Mouse (Mus musculus): ENCODE data around the gene Rubcn. TPM values are rescaled to one million over a fixed set of nuclear protein-coding genes. Genes with fewer than 3 reads are reported as not detected.

Gene Rubcn
- polyA plus RNA-seq, 1 experiment from 2014 or later, result 12.0 TPM

GRCm38 (mm10) chr16:32796676-32797425 lies 80.7 kb downstream of the Rubcn start:
- no peak for TF ChIP-seq CTCF (IDR thresholded peaks at IDR 0.05; ENCODE audit: low read depth)
- Histone ChIP-seq H3K4me2 (ENCODE audit: low read length) (no peak overlapping the region), H3K27me3 (ENCODE audit: insufficient read depth, low read length) (no peaks in the 10 kb centered on the region), H3K9ac (ENCODE audit: low read depth, low read length) (no peak overlapping the region), H3K9me3 (replicated peaks; ENCODE audit: low read length) (no peaks in the 10 kb centered on the region), H3K36me3 (ENCODE audit: insufficient read depth, low read length) (no peaks in the 10 kb centered on the region), H3K27ac (peak overlapping the region; percentile 19; the same call in 1 of the 2 replicates), H3K4me3 (replicated peaks; ENCODE audit: low read depth, low read length) (no peak overlapping the region), H3K4me1 (replicated peaks; ENCODE audit: insufficient read depth, low read length) (no peaks in the 10 kb centered on the region)
- ATAC-seq (replicated peaks; ENCODE audit: low FRiP score, low read depth), result no peak
- no peak for DNase-seq (ENCODE audit: low spot score)
- WGBS, result 50% methylated on average over 14 of the region's 14 CpGs

DNA sequence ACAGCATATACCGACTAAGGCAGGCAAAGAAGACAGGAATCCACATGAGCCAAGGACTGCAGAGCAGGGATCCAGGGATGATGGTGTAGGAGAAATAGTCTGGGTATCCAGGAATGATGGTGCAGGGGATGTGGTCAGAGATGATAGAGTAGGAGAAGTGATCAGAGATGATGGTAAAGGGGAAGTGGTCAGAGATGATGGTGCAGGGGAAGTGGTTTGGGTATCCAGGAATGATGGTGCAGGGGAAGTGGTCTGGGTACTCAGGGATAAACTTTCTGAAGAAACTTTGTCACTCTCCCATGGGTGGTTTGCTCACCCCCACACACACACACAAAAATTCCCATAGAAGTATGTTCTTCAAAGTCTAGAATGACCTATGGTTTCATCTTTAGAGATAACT lies 82.4 kb downstream of the Rubcn start:
- no peak overlapping the region for H3K4me2 ChIP-seq (ENCODE audit: low read length)
- ATAC-seq (replicated peaks; ENCODE audit: low FRiP score, low read depth) (no peak), DNase-seq (ENCODE audit: low spot score) (no peak)
- no peaks in the 10 kb centered on the region for H3K36me3 ChIP-seq (ENCODE audit: insufficient read depth, low read length)
- H3K27me3 ChIP-seq (ENCODE audit: insufficient read depth, low read length), result no peaks in the 10 kb centered on the region
- 82% methylated on average over 1 of the region's 1 CpGs for WGBS
- H3K4me3 ChIP-seq (replicated peaks; ENCODE audit: low read depth, low read length), result no peak overlapping the region
- H3K4me1 ChIP-seq (replicated peaks; ENCODE audit: insufficient read depth, low read length), result no peaks in the 10 kb centered on the region
- H3K9ac ChIP-seq (ENCODE audit: low read depth, low read length), result no peak overlapping the region
- H3K27ac ChIP-seq, result no peak overlapping the region
- H3K9me3 ChIP-seq (replicated peaks; ENCODE audit: low read length), result no peaks in the 10 kb centered on the region
- TF ChIP-seq CTCF (IDR thresholded peaks at IDR 0.05; ENCODE audit: low read depth), result no peak

GRCm38 (mm10) chr16:32790056-32790455 lies 87.5 kb downstream of the Rubcn start:
- Histone ChIP-seq H3K4me1 (replicated peaks; ENCODE audit: insufficient read depth, low read length) (no peaks in the 10 kb centered on the region), H3K27me3 (ENCODE audit: insufficient read depth, low read length) (no peaks in the 10 kb centered on the region), H3K4me2 (ENCODE audit: low read length) (no peak overlapping the region), H3K27ac (no peak overlapping the region), H3K4me3 (replicated peaks; ENCODE audit: low read depth, low read length) (no peak overlapping the region), H3K9me3 (replicated peaks; ENCODE audit: low read length) (no peaks in the 10 kb centered on the region), H3K9ac (ENCODE audit: low read depth, low read length) (no peak overlapping the region), H3K36me3 (ENCODE audit: insufficient read depth, low read length) (no peaks in the 10 kb centered on the region)
- TF ChIP-seq CTCF (IDR thresholded peaks at IDR 0.05; ENCODE audit: low read depth), result no peak
- DNase-seq (ENCODE audit: low spot score), result no peak
- no peak for ATAC-seq (replicated peaks; ENCODE audit: low FRiP score, low read depth)
- WGBS, result 96% methylated on average over 5 of the region's 5 CpGs

DNA sequence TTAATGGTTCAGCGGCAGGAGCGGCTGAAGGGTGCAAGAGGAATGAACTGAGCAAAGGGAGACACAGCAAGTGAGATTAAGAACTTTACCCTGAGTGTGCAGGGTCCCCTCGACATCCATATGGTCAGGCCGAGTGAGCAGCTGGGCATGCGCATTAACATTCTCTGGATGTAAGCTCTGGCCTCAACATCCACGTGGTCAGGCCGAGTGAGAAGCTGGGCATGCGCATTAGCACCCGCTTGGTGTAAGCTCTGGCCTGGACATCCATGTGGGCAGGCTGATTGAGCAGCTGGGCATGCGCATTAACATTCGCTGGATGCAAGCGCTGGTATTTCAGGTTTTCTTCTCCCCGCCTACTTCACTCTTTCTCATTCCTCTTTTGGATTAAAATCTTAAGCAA lies 92.7 kb downstream of the Rubcn start:
- no peak overlapping the region for H3K9ac ChIP-seq (ENCODE audit: low read depth, low read length)
- no peak overlapping the region for H3K4me2 ChIP-seq (ENCODE audit: low read length)
- DNase-seq (ENCODE audit: low spot score), result no peak
- no peak for ATAC-seq (replicated peaks; ENCODE audit: low FRiP score, low read depth)
- 78% methylated on average over 13 of the region's 13 CpGs for WGBS
- 0 out of 2 replicates have a peak, but pooled peaks cover 3% of the 10 kb centered on the region for H3K4me1 ChIP-seq (replicated peaks; ENCODE audit: insufficient read depth, low read length)
- TF ChIP-seq CTCF (IDR thresholded peaks at IDR 0.05; ENCODE audit: low read depth), result no peak
- no peak overlapping the region for H3K27ac ChIP-seq
- H3K9me3 ChIP-seq (replicated peaks; ENCODE audit: low read length), result no peaks in the 10 kb centered on the region
- no peaks in the 10 kb centered on the region for H3K36me3 ChIP-seq (ENCODE audit: insufficient read depth, low read length)
- H3K27me3 ChIP-seq (ENCODE audit: insufficient read depth, low read length), result no peaks in the 10 kb centered on the region
- no peak overlapping the region for H3K4me3 ChIP-seq (replicated peaks; ENCODE audit: low read depth, low read length)

- Histone ChIP-seq H3K36me3 (ENCODE audit: insufficient read depth, low read length) (no peaks in the 10 kb centered on the region), H3K9ac (ENCODE audit: low read depth, low read length) (no peak overlapping the region), H3K4me2 (ENCODE audit: low read length) (no peak overlapping the region), H3K4me1 (replicated peaks; ENCODE audit: insufficient read depth, low read length) (0 out of 2 replicates have a peak, but pooled peaks cover 3% of the 10 kb centered on the region), H3K4me3 (replicated peaks; ENCODE audit: low read depth, low read length) (no peak overlapping the region), H3K27me3 (ENCODE audit: insufficient read depth, low read length) (no peaks in the 10 kb centered on the region), H3K9me3 (replicated peaks; ENCODE audit: low read length) (no peaks in the 10 kb centered on the region), H3K27ac (no peak overlapping the region)
- TF ChIP-seq CTCF (IDR thresholded peaks at IDR 0.05; ENCODE audit: low read depth), result no peak
- WGBS, result 50% methylated on average over 5 of the region's 5 CpGs
- no peak for ATAC-seq (replicated peaks; ENCODE audit: low FRiP score, low read depth)
- DNase-seq (ENCODE audit: low spot score), result no peak
Measured at GRCm38 (mm10) chr16:32783324-32784062, 94.1 kb downstream of the Rubcn start.

DNA sequence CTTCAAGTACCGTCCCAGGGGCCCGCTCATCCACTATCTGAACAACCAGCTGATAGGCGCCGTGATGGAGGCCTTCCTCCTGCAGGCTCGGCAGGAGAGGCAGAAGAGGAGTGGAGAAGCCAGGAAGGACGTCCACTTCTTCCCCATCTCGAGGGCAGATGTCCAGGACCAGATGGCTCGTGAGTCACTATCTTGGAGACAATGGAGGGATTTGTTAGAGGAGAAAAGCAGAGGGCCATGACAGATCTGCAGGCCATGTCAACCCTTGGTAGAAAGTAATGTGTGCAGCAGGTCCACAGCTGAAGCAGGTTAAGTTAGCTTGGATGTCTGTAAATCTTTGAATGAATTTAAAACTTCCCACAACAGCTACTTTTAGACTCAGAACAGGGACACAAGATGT lies 98.6 kb downstream of the Rubcn start:
- Histone ChIP-seq H3K9ac (ENCODE audit: low read depth, low read length) (no peak overlapping the region), H3K27ac (no peak overlapping the region), H3K36me3 (ENCODE audit: insufficient read depth, low read length) (no peaks in the 10 kb centered on the region), H3K4me2 (ENCODE audit: low read length) (no peak overlapping the region), H3K27me3 (ENCODE audit: insufficient read depth, low read length) (no peaks in the 10 kb centered on the region), H3K9me3 (replicated peaks; ENCODE audit: low read length) (no peaks in the 10 kb centered on the region), H3K4me3 (replicated peaks; ENCODE audit: low read depth, low read length) (no peak overlapping the region), H3K4me1 (replicated peaks; ENCODE audit: insufficient read depth, low read length) (0 out of 2 replicates have a peak, but pooled peaks cover 3% of the 10 kb centered on the region)
- DNase-seq (ENCODE audit: low spot score) (no peak), ATAC-seq (replicated peaks; ENCODE audit: low FRiP score, low read depth) (no peak)
- TF ChIP-seq CTCF (IDR thresholded peaks at IDR 0.05; ENCODE audit: low read depth), result no peak
- 68% methylated on average over 8 of the region's 8 CpGs for WGBS

Measured in kidney, postnatal 0 days (tissue).